Comparison of ENCODE assay signal across 22 mouse cellular contexts in genomic region chr14:47319362-47319761, GRCm38 (mm10).
"Had no signal": no experiment of that assay in that cellular context is flagged by ENCODE, and none has a peak within 500 bp of the region (broad histone marks: within the 10 kb centered on the region; RNA-seq: fewer than 3 reads in every experiment).

No protein-coding gene starts in this region.

- H3K27me3 ChIP-seq: heart, embryonic 13.5 days; heart, embryonic 15.5 days; hindbrain, embryonic 13.5 days; hindbrain, embryonic 15.5 days; kidney, embryonic 15.5 days; limb, embryonic 12.5 days had no signal

- H3K4me1 ChIP-seq: heart, embryonic 13.5 days; heart, embryonic 15.5 days; hindbrain, embryonic 13.5 days; hindbrain, embryonic 15.5 days; kidney, embryonic 15.5 days; limb, embryonic 10.5 days; limb, embryonic 12.5 days had no signal

- H3K9ac ChIP-seq: forebrain, postnatal 0 days; heart, embryonic 13.5 days; heart, embryonic 15.5 days; hindbrain, embryonic 13.5 days; hindbrain, embryonic 15.5 days; kidney, embryonic 15.5 days; limb, embryonic 12.5 days had no signal

- DNase-seq: forebrain, postnatal 0 days; gastrocnemius, postnatal 14 days; gastrocnemius, postnatal 36 days; heart, adult 18-20 months; heart, postnatal 14 days; heart, postnatal 36 days; kidney, adult 11 months; kidney, adult 2 months; kidney, adult 9 months; kidney, postnatal 14 days; kidney, postnatal 36 days; layer of hippocampus, adult 9-11 months; layer of hippocampus, postnatal 36 days had no signal

- H3K4me3 ChIP-seq: heart, embryonic 13.5 days; heart, embryonic 15.5 days; hindbrain, embryonic 13.5 days; hindbrain, embryonic 15.5 days; kidney, embryonic 15.5 days; limb, embryonic 10.5 days; limb, embryonic 12.5 days had no signal

- H3K4me2 ChIP-seq: heart, embryonic 13.5 days; heart, embryonic 15.5 days; hindbrain, embryonic 13.5 days; hindbrain, embryonic 15.5 days; kidney, embryonic 15.5 days; limb, embryonic 12.5 days had no signal

- H3K9me3 ChIP-seq: heart, embryonic 13.5 days; heart, embryonic 15.5 days; hindbrain, embryonic 13.5 days; hindbrain, embryonic 15.5 days; kidney, embryonic 15.5 days; limb, embryonic 10.5 days; limb, embryonic 12.5 days had no signal

- ATAC-seq: forebrain, postnatal 0 days; hindbrain, postnatal 0 days had no signal

- H3K27ac ChIP-seq: heart, embryonic 13.5 days; heart, embryonic 15.5 days; hindbrain, embryonic 13.5 days; hindbrain, embryonic 15.5 days; hindbrain, postnatal 0 days; kidney, embryonic 15.5 days; kidney, postnatal 0 days; limb, embryonic 10.5 days; limb, embryonic 12.5 days had no signal
